Mouse (Mus musculus) embryonic fibroblast, embryonic 13.5 days (primary cell): ENCODE data around the gene Slx4ip.

ENCODE experiments used
- CTCF ChIP-seq: IDR thresholded peaks from 2 replicates; pipeline ENCODE4 v1.5.1; 2011; ENCODE audit warnings: mild to moderate bottlenecking, control low read depth, low read length, moderate library complexity, borderline replicate concordance; ENCODE audit not compliant: insufficient read depth
- POLR2A ChIP-seq: IDR thresholded peaks from 2 replicates; pipeline ENCODE4 v1.6.1; 2011; ENCODE audit warnings: low read depth, mild to moderate bottlenecking, control low read depth, low read length, moderate library complexity

GRCm38 (mm10) chr2:137013811-137014350 lies 122.9 kb downstream of the Slx4ip start:
- TF ChIP-seq POLR2A (no peak), CTCF (no peak)
